Mouse (Mus musculus): ENCODE measurements around the gene Thap7. TPM values are rescaled to one million over a fixed set of nuclear protein-coding genes. Genes with fewer than 3 reads are reported as not detected.

Gene Thap7
- polyA plus RNA-seq, 1 experiment from 2014 or later: 69.5 TPM

DNA sequence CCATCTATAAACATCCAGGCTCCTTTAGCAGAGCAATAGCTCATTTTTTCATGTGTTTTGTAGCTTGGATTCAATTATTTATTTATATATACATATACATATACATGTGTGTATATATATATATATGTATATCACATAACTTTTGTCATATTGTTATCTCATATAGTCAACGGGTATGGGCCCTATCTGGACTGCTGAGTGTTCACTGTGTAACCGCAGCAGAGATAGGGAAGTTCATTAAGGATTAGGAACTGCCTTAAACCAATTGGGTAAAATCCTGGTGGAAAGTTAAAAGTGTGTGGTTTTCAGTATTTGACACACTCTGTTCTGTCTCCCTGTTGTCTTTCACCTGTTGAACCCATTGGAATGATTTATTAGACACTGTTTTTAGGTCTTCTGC is 49.5 kb downstream of the Thap7 start:
- peaks cover 47% of the 10 kb centered on the region for H3K36me3 ChIP-seq
- H3K4me2 ChIP-seq (replicated peaks): no peak overlapping the region
- H3K27me3 ChIP-seq: no peaks in the 10 kb centered on the region
- no peak for ATAC-seq (ENCODE audit: insufficient number of reproducible peaks, low FRiP score, low TSS enrichment, low read depth)
- no peak overlapping the region for H3K4me3 ChIP-seq (replicated peaks)
- no peak overlapping the region for H3K9ac ChIP-seq
- no peaks in the 10 kb centered on the region for H3K9me3 ChIP-seq (replicated peaks)
- WGBS: 90% methylated on average over 2 of the region's 2 CpGs
- no peak overlapping the region for H3K27ac ChIP-seq (replicated peaks)
- no peaks in the 10 kb centered on the region for H3K4me1 ChIP-seq

DNA sequence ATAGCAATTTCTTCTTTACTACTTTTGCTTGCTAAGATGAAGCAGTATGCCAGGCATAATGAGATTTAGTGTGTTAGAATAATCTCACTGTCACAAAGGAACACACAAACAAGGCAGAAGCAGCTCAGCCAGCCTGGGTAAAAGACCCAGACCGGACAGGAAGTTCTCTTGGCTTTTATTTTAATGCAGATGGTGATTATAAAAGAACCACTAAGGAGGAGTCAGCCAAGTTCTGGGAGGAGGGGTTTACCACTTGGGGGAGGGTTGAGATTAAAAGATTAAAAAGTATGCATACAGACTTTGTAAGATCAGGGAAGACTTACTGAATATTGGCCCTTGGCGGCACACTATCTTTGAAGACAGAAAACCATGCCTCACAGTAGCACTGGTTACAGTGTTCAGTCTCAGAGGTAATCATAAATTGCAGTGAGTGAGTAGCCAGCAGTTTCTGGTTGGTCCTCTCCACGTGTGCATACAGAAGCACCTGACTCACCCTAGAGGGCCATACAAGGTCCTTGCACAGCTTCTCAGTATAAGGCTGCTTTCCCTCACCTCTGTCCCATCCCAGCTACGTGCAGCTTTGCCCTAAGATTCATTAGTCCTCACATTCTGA is 52.5 kb downstream of the Thap7 start:
- H3K4me2 ChIP-seq (replicated peaks): no peak overlapping the region
- peaks cover 27% of the 10 kb centered on the region for H3K36me3 ChIP-seq
- H3K27me3 ChIP-seq: no peaks in the 10 kb centered on the region
- no peaks in the 10 kb centered on the region for H3K4me1 ChIP-seq
- H3K4me3 ChIP-seq (replicated peaks): no peak overlapping the region
- ATAC-seq (ENCODE audit: insufficient number of reproducible peaks, low FRiP score, low TSS enrichment, low read depth): no peak
- 79% methylated on average over 4 of the region's 4 CpGs for WGBS
- H3K9ac ChIP-seq: no peak overlapping the region
- no peak overlapping the region for H3K27ac ChIP-seq (replicated peaks)
- no peaks in the 10 kb centered on the region for H3K9me3 ChIP-seq (replicated peaks)

Other genes starting within 250 kb of the Thap7 start
- 0.31 and 0.59 TPM in 2 replicates for gene Serpind1, start 199.8 kb downstream of the Thap7 start, polyA plus RNA-seq (2015; fragmentation: Nextera tagmentation; extraction: Ambion mirVana)
- gene Snap29, start 125.2 kb downstream of the Thap7 start, polyA plus RNA-seq (2015; fragmentation: Nextera tagmentation; extraction: Ambion mirVana): 17.0 and 17.9 TPM in 2 replicates
- 29.4 and 29.5 TPM in 2 replicates for gene Pi4ka, start 124.8 kb downstream of the Thap7 start, polyA plus RNA-seq (2015; fragmentation: Nextera tagmentation; extraction: Ambion mirVana)
- 73.1 and 74.1 TPM in 2 replicates for gene Crkl, start 79.1 kb downstream of the Thap7 start, polyA plus RNA-seq (2015; fragmentation: Nextera tagmentation; extraction: Ambion mirVana)
- gene Aifm3, start 41.5 kb downstream of the Thap7 start, polyA plus RNA-seq (2015; fragmentation: Nextera tagmentation; extraction: Ambion mirVana): 2.1 and 4.3 TPM in 2 replicates
- gene Lztr1, start 22.4 kb downstream of the Thap7 start, polyA plus RNA-seq (2015; fragmentation: Nextera tagmentation; extraction: Ambion mirVana): 89.9 and 91.4 TPM in 2 replicates
- gene Lrrc74b, start 30.1 kb upstream of the Thap7 start, polyA plus RNA-seq (2015; fragmentation: Nextera tagmentation; extraction: Ambion mirVana): 3.1 and 7.8 TPM in 2 replicates
- gene P2rx6, start 30.7 kb upstream of the Thap7 start, polyA plus RNA-seq (2015; fragmentation: Nextera tagmentation; extraction: Ambion mirVana): 0.70 and 0.99 TPM in 2 replicates
- gene Slc7a4, start 52.1 kb upstream of the Thap7 start, polyA plus RNA-seq (2015; fragmentation: Nextera tagmentation; extraction: Ambion mirVana): 8.6 and 9.4 TPM in 2 replicates
- gene Smpd4, start 88.2 kb upstream of the Thap7 start, polyA plus RNA-seq (2015; fragmentation: Nextera tagmentation; extraction: Ambion mirVana): 28.1 and 32.5 TPM in 2 replicates
- gene Ccdc74a, start 115.3 kb upstream of the Thap7 start, polyA plus RNA-seq (2015; fragmentation: Nextera tagmentation; extraction: Ambion mirVana): 15.4 and 15.9 TPM in 2 replicates
- gene Med15, start 201.8 kb upstream of the Thap7 start, polyA plus RNA-seq (2015; fragmentation: Nextera tagmentation; extraction: Ambion mirVana): 45.9 and 54.6 TPM in 2 replicates
- 91.5 and 93.4 TPM in 2 replicates for gene Klhl22, start 228.5 kb upstream of the Thap7 start, polyA plus RNA-seq (2015; fragmentation: Nextera tagmentation; extraction: Ambion mirVana)